Mouse (Mus musculus) midbrain, embryonic 10.5 days (tissue): Measurements from ENCODE around the gene Morn5. TPM values are rescaled to one million over a fixed set of nuclear protein-coding genes. Genes with fewer than 3 reads are reported as not detected.
A peak's percentile ranks its signal among the peaks of the same experiment; 100 is the strongest.

ENCODE experiments used
- DNase-seq: peaks from one replicate; pipeline ENCODE4 v3.0.0-alpha.2; 2017; ENCODE audit warnings: low spot score
- H3K27ac ChIP-seq: fragments of 300-500 bp; sonication (generic); replicated peaks from 2 replicates; pipeline ENCODE4 v1.5.1; 2016; ENCODE audit warnings: mild to moderate bottlenecking
- H3K27me3 ChIP-seq: fragments of 300-500 bp; sonication (generic); 2 replicates; pipeline ENCODE4 v1.6.1; 2016; ENCODE audit warnings: low read depth, mild to moderate bottlenecking; ENCODE audit not compliant: poor library complexity, severe bottlenecking
- H3K36me3 ChIP-seq: fragments of 300-500 bp; sonication (generic); 2 replicates; pipeline ENCODE4 v1.6.1; 2016; ENCODE audit warnings: mild to moderate bottlenecking, moderate library complexity
- H3K4me1 ChIP-seq: fragments of 300-500 bp; sonication (generic); 2 replicates; pipeline ENCODE4 v1.6.1; 2016
- H3K4me3 ChIP-seq: fragments of 300-500 bp; sonication (generic); 2 replicates; pipeline ENCODE4 v1.5.1; 2016; ENCODE audit warnings: mild to moderate bottlenecking, moderate library complexity
- H3K9me3 ChIP-seq: fragments of 300-500 bp; sonication (generic); replicated peaks from 2 replicates; pipeline ENCODE4 v1.6.1; 2016; ENCODE audit warnings: mild to moderate bottlenecking
- WGBS: fragments of 180-500 bp; shearing (Covaris S2); methylation state at CpG from one replicate; pipeline ENCODE4 v1.1.7; 2016; 5-methylcytosine and 5-hydroxymethylcytosine counted together
- polyA plus RNA-seq: library from polyadenylated mRNA; unstranded; fragments of >200 nt; fragmentation: Nextera tagmentation; extraction: Ambion mirVana; gene quantifications from 2 replicates; pipeline ENCODE4 v1.2.1, GENCODE M21; 2016

The Morn5 gene
- polyA plus RNA-seq, 1 experiment from 2014 or later: 0.35 TPM

GRCm38 (mm10) chr2:36077160-36077761 is 28.0 kb downstream of the Morn5 start:
- Histone ChIP-seq H3K36me3 (no peaks in the 10 kb centered on the region), H3K27ac (no peak overlapping the region), H3K4me1 (peaks cover 10% of the 10 kb centered on the region), H3K4me3 (no peak overlapping the region), H3K9me3 (no peaks in the 10 kb centered on the region), H3K27me3 (peaks cover 13% of the 10 kb centered on the region; the same call in 1 of the 2 replicates)
- 34% methylated on average over 11 of the region's 11 CpGs for WGBS
- no peak for DNase-seq

- Histone ChIP-seq H3K36me3 (no peaks in the 10 kb centered on the region), H3K9me3 (no peaks in the 10 kb centered on the region), H3K4me1 (peaks cover 10% of the 10 kb centered on the region), H3K27me3 (peaks cover 28% of the 10 kb centered on the region), H3K4me3 (no peak overlapping the region), H3K27ac (no peak overlapping the region; the same call in 1 of the 2 replicates)
- no peak for DNase-seq
- WGBS: 34% methylated on average over 9 of the region's 9 CpGs
Measured at GRCm38 (mm10) chr2:36081446-36081845, 32.2 kb downstream of the Morn5 start.

DNA sequence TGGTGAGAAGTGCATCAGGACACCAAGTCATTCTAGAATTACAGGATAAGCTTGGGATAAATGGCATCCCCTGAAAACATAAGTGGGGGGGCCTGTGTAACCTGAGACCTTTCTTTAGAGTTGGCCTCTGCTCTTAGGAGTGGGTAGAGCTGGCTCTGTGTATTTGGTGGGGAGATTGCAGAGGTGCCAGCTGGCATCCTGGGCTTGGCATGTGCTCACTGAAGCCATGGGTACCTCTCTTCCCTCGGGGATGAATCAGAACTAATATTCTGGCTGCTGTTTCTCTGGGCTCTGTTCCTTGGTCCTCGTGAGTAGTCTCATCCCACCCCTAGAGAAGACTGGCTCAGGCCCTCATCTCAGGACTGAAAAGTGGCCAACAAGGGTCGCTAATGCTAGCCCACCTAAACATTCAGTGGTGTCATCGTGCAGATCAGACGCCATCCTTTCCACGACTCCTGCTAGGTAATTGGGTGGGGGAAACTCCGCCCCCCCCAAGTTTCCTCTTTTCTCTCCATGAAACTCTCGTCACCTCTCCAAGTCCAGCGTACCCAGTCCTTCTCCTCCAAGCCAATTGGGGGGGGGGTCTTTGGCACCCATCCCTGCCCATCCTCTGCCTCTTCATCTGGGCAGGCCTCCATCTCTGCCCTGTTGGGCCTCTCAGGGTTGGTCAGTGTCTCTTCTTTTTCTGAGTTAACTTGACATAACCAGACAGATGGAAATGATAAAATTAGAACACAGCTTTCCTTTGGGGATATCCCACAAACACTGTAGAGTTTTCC is 33.7 kb downstream of the Morn5 start:
- no peak for DNase-seq
- Histone ChIP-seq H3K27ac (no peak overlapping the region), H3K4me1 (peaks cover 3% of the 10 kb centered on the region; the same call in 1 of the 2 replicates), H3K27me3 (peaks cover 39% of the 10 kb centered on the region), H3K9me3 (no peaks in the 10 kb centered on the region), H3K36me3 (no peaks in the 10 kb centered on the region), H3K4me3 (no peak overlapping the region)
- 88% methylated on average over 9 of the region's 9 CpGs for WGBS

DNA sequence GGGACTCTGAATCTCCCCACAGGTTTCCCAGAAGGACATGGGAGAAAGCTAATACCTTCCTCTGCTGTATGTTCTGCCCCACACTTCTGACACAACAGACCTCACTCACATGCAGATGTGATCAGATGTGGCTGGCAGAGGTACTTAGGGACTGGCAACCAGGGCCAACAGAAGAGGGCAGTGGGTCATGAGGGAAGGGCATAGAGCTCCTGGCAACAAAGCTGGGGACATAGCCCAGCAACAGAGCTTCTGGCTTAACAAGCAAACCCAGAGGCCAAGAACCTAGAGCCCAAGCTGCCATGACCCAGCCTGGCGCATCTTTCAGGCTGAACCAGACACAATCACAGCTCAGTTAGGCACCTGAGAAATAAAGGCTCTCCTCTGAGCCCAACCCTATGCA is 35.8 kb downstream of the Morn5 start:
- no peaks in the 10 kb centered on the region for H3K36me3 ChIP-seq
- H3K4me1 ChIP-seq: peaks cover 3% of the 10 kb centered on the region; the same call in 1 of the 2 replicates
- H3K4me3 ChIP-seq: no peak overlapping the region
- no peak for DNase-seq
- no peak overlapping the region for H3K27ac ChIP-seq
- 84% methylated on average over 1 of the region's 1 CpGs for WGBS
- H3K27me3 ChIP-seq: peaks cover 51% of the 10 kb centered on the region
- no peaks in the 10 kb centered on the region for H3K9me3 ChIP-seq

DNA sequence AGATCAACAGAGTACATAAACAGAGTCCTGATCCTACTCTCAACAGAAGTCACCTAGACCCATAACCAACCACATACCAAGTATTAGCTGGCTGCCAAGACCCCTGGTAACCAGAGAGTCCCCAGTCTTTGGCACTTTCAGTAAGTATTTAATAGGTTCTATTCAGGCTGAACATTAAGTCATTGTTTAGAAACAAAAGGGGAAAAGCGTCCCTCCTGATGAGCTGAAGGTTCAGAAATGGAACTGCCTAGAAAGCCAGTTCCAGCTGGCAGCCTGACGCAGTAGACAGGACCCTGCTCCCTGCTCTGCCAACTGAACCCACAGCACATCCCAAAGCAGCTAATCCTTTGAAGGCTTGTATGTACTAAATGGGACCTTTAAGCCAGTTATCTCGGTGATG is 39.9 kb downstream of the Morn5 start:
- no peak overlapping the region for H3K4me3 ChIP-seq
- peaks cover 93% of the 10 kb centered on the region for H3K27me3 ChIP-seq
- 50% methylated on average over 3 of the region's 3 CpGs for WGBS
- no peak for DNase-seq
- H3K9me3 ChIP-seq: no peaks in the 10 kb centered on the region
- peaks cover 16% of the 10 kb centered on the region for H3K4me1 ChIP-seq
- no peaks in the 10 kb centered on the region for H3K36me3 ChIP-seq
- H3K27ac ChIP-seq: no peak overlapping the region

DNA sequence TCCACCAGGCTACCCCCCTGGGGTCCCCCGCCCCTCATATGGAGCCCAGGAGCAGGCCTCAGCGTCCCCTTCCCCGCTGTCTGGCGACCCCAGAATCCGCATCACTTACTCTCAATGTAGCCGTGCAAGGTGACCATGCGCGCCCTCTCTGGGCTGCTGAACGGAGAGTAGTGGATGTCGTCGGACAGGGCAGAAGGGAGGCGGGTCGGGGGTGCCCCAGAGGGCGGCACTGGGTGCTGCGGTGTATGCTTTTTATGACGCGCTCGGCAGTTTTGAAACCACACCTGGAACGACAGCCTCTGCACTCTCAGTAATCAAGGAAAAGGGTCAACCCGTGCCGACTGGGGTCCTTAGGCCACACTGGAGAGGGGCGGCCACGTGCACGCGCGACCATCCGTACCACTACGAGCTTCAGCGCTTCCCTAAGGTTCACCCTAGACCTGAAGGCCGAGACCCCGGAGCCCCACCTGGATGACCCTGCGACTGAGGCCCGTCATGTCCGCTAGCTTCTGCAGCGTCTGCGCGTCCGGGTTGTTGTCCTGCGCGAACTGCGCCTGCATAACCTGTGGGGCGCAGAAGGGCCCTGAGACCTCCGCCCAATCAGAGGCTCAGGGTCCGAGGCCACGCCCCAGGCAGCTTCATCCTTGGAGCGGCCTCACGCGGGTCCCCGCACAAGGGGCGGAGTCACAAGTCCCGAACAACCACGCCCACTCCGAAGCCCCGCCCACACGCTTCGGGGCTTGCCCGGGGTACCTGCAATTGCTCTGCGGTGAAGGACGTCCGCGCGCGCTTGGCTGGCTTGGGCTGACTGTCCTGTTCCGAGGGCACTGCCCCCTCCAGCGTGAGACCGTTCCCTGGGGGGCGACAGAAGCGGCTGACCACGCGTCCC is 41.8 kb downstream of the Morn5 start:
- DNase-seq: peak; percentile 87
- Histone ChIP-seq H3K36me3 (no peaks in the 10 kb centered on the region), H3K4me3 (peak overlapping the region; percentile 62), H3K27me3 (peaks cover 100% of the 10 kb centered on the region), H3K4me1 (peaks cover 16% of the 10 kb centered on the region), H3K9me3 (no peaks in the 10 kb centered on the region), H3K27ac (no peak overlapping the region)
- WGBS: 2% methylated on average over 70 of the region's 70 CpGs

DNA sequence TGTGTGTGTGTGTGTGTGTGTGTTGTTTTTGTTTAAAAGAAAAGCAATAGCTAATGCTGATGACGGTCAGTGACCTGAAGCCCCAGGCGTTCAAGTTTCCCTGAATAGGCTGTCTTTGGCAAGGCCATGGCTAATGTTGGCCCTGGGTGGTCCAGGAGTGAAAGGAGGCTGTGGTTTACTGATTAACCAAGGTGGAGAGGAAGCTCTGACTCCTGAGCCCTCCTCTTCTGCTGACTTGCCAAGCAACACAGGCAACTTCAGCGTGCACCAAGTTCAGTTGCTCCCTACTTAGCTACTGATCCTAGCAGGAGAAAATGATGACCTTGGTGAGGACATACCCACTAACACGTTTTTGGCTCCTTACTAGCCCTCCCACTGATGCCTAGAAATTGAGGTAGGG is 43.5 kb downstream of the Morn5 start:
- H3K4me1 ChIP-seq: peaks cover 16% of the 10 kb centered on the region
- WGBS: 5% methylated on average over 4 of the region's 4 CpGs
- peak; percentile 37 for DNase-seq
- no peak overlapping the region for H3K4me3 ChIP-seq
- H3K27me3 ChIP-seq: peaks cover 100% of the 10 kb centered on the region
- H3K9me3 ChIP-seq: no peaks in the 10 kb centered on the region
- no peaks in the 10 kb centered on the region for H3K36me3 ChIP-seq
- no peak overlapping the region for H3K27ac ChIP-seq

- no peak overlapping the region for H3K4me3 ChIP-seq
- H3K4me1 ChIP-seq: peaks cover 16% of the 10 kb centered on the region
- peaks cover 100% of the 10 kb centered on the region for H3K27me3 ChIP-seq
- H3K27ac ChIP-seq: no peak overlapping the region
- WGBS: 8% methylated on average over 7 of the region's 7 CpGs
- H3K9me3 ChIP-seq: no peaks in the 10 kb centered on the region
- H3K36me3 ChIP-seq: no peaks in the 10 kb centered on the region
- DNase-seq: peak; percentile 25
Measured at GRCm38 (mm10) chr2:36093301-36093700, 44.0 kb downstream of the Morn5 start.

GRCm38 (mm10) chr2:36093914-36094475 is 44.7 kb downstream of the Morn5 start:
- Histone ChIP-seq H3K4me1 (peaks cover 16% of the 10 kb centered on the region), H3K27ac (no peak overlapping the region), H3K36me3 (no peaks in the 10 kb centered on the region), H3K27me3 (peaks cover 100% of the 10 kb centered on the region), H3K9me3 (no peaks in the 10 kb centered on the region), H3K4me3 (no peak overlapping the region)
- peak; percentile 34 for DNase-seq
- WGBS: 3% methylated on average over 31 of the region's 31 CpGs

- Histone ChIP-seq H3K27ac (no peak overlapping the region), H3K4me3 (no peak overlapping the region), H3K27me3 (peaks cover 100% of the 10 kb centered on the region), H3K9me3 (no peaks in the 10 kb centered on the region), H3K36me3 (no peaks in the 10 kb centered on the region), H3K4me1 (peaks cover 11% of the 10 kb centered on the region)
- DNase-seq: peak; percentile 52
- 2% methylated on average over 18 of the region's 18 CpGs for WGBS
Measured at GRCm38 (mm10) chr2:36097129-36097815, 48.0 kb downstream of the Morn5 start.

DNA sequence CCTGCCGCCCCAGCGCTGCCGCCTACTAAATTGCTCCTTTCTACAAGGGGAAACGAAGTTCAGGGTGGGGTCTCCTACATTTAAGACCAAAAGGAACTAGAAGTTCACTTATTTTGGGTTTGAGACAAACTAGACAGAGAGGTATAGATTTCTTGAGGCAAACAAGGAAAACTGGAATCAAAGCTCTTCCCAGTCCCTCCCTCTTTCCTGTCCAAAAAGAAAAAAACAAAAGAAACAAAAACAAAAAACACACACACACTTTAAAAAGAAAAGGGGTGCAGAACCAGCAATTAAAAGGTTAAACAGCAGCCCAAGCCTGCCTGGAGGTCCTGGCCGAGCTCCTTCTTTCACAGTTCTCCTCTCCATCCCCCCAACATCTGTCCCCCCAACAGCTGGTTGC is 48.8 kb downstream of the Morn5 start:
- H3K4me3 ChIP-seq: no peak overlapping the region
- peaks cover 18% of the 10 kb centered on the region for H3K4me1 ChIP-seq
- H3K27me3 ChIP-seq: peaks cover 100% of the 10 kb centered on the region
- WGBS: 3% methylated on average over 5 of the region's 5 CpGs
- no peaks in the 10 kb centered on the region for H3K36me3 ChIP-seq
- DNase-seq: no peak
- no peaks in the 10 kb centered on the region for H3K9me3 ChIP-seq
- no peak overlapping the region for H3K27ac ChIP-seq

DNA sequence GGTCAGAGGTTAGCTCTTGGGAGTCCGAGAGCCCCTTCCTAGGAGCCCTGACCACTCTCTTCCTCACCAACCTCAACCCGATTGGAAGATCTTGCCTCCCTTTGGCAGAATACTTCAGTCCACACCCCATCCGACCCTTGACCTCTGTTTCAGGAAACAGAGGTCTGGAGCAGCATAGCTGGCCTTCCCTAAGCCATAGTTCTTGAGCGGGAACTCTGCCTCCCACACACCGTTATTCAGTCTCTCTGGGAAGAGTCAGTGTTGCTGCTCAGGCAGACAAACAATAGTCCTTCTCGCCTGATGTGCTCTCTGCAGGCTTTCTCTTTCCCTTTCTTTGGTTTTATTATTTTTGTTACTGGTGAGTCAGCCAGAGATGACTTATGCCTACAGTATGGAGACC is 50.5 kb downstream of the Morn5 start:
- DNase-seq: peak; percentile 23
- Histone ChIP-seq H3K27me3 (peaks cover 100% of the 10 kb centered on the region), H3K36me3 (no peaks in the 10 kb centered on the region), H3K27ac (no peak overlapping the region), H3K9me3 (no peaks in the 10 kb centered on the region), H3K4me3 (no peak overlapping the region), H3K4me1 (peaks cover 36% of the 10 kb centered on the region)
- 2% methylated on average over 6 of the region's 6 CpGs for WGBS
